In genomic region chr4:63668255-63668654, GRCm38 (mm10) we compare ENCODE assay signal across 9 mouse cellular contexts. TPM values are rescaled to one million over a fixed set of nuclear protein-coding genes. Genes with fewer than 3 reads are reported as not detected.
A peak's percentile ranks its signal among the peaks of the same experiment; 100 is the strongest.
DNase-seq lines count a peak whose midpoint lies in the region; ATAC-seq and TF ChIP-seq lines count a peak whose summit lies in the region.
"Had no signal": no experiment of that assay in that cellular context is flagged by ENCODE, and none has a peak within 500 bp of the region (broad histone marks: within the 10 kb centered on the region; RNA-seq: fewer than 3 reads in every experiment).

No protein-coding gene starts in this region.

- in situ Hi-C loops in Patski (cut with MboI; ENCODE audit: low pct_unique_long_range_greater_than_20kb), result no loop called here

- peak; percentile 86 for ATAC-seq in Patski
- peak; percentile 50 for ATAC-seq in megakaryocyte-erythroid progenitor cell, adult 5-6 weeks (replicated peaks; ENCODE audit: low FRiP score, low TSS enrichment, poor library complexity, severe bottlenecking)
- no peak for ATAC-seq in neural tube, embryonic 15.5 days (ENCODE audit: low FRiP score)

- no peak overlapping the region for H3K9ac ChIP-seq in neural tube, embryonic 15.5 days (replicated peaks)

- peak; percentile 57 for DNase-seq in left cerebral cortex, adult 11 months (ENCODE audit: low spot score)
- no peak for DNase-seq in left cerebral cortex, postnatal 4 days
- DNase-seq in Patski (ENCODE audit: low read depth, low spot score), result peak; percentile 93
- DNase-seq in heart, postnatal 36 days, result peak; percentile 16 to 23
- DNase-seq in cerebellum, postnatal 10 days, result no peak
- DNase-seq in cerebellum, postnatal 14 days, result no peak

- H3K4me1 ChIP-seq in neural tube, embryonic 15.5 days, result no peaks in the 10 kb centered on the region

- no peak overlapping the region for H3K4me2 ChIP-seq in neural tube, embryonic 15.5 days

- no peaks in the 10 kb centered on the region for H3K27me3 ChIP-seq in Patski
- no peaks in the 10 kb centered on the region for H3K27me3 ChIP-seq in neural tube, embryonic 15.5 days (replicated peaks)

- H3K36me3 ChIP-seq in neural tube, embryonic 15.5 days, result no peaks in the 10 kb centered on the region

- CTCF ChIA-PET in Patski (lab: Charles Lee), result interaction anchor here (0.8 to 1.1 kb wide), 2 partner anchors 11 to 12 kb away, joined by 3 read pairs; no protein-coding TSS in a partner anchor

- POLR2A ChIA-PET in Patski (lab: Charles Lee), result no interaction called here

- intact Hi-C loops in left cerebral cortex, postnatal 4 days (cut with DNase I), result no loop called here
- intact Hi-C loops in heart, postnatal 36 days (cut with DNase I), result no loop called here

- H3K4me3 ChIP-seq in neural tube, embryonic 15.5 days (replicated peaks), result no peak overlapping the region

- H3K9me3 ChIP-seq in neural tube, embryonic 15.5 days (replicated peaks), result no peaks in the 10 kb centered on the region

- no peak for TF ChIP-seq CTCF in Patski (IDR thresholded peaks at IDR 0.05)

- WGBS in neural tube, embryonic 15.5 days, result 64% methylated on average over 4 of the region's 4 CpGs

- H3K27ac ChIP-seq in neural tube, embryonic 15.5 days (replicated peaks), result no peak overlapping the region

RNA-seq across cellular contexts. Expression of gene Gm11214, which starts 5.1 kb away (rescaled TPM):
- total RNA-seq in left cerebral cortex, postnatal 4 days (2021), result not detected
- polyA plus RNA-seq in Patski (2021), result not detected
- not detected for total RNA-seq in heart, postnatal 36 days (2021)
- not detected in 2 replicates for total RNA-seq in megakaryocyte-erythroid progenitor cell, adult 5-6 weeks (2014; fragmentation: Nextera tagmentation)
- total RNA-seq in megakaryocyte-erythroid progenitor cell, adult 5-6 weeks (2017), result not detected in 2 replicates
- polyA plus RNA-seq in neural tube, embryonic 15.5 days (2015; fragmentation: Nextera tagmentation; extraction: Ambion mirVana), result not detected in 2 replicates
- total RNA-seq: heart, postnatal 14 days had no signal

RNA-seq across cellular contexts. Expression of gene Tex48, which starts 46.0 kb away (rescaled TPM):
- total RNA-seq in left cerebral cortex, postnatal 4 days (2021), result not detected
- polyA plus RNA-seq in Patski (2021), result not detected
- not detected for total RNA-seq in heart, postnatal 36 days (2021)
- total RNA-seq in megakaryocyte-erythroid progenitor cell, adult 5-6 weeks (2014; fragmentation: Nextera tagmentation), result not detected in 2 replicates
- not detected in 2 replicates for total RNA-seq in megakaryocyte-erythroid progenitor cell, adult 5-6 weeks (2017)
- polyA plus RNA-seq in neural tube, embryonic 15.5 days (2015; fragmentation: Nextera tagmentation; extraction: Ambion mirVana), result not detected in 2 replicates
- total RNA-seq: heart, postnatal 14 days had no signal

Comparison
In these comparisons a context has a peak if more than half of its experiments do, and no peak if none do; other contexts are left out.
1. DNase-seq: peak in left cerebral cortex, adult 11 months (single experiment), Patski (single experiment) and heart, postnatal 36 days (2 of 2); none in left cerebral cortex, postnatal 4 days (single experiment), cerebellum, postnatal 10 days (0 of 2) and cerebellum, postnatal 14 days (0 of 2).